Mouse (Mus musculus) midbrain, postnatal 0 days (tissue): ENCODE results near the gene Dhx16. TPM values are rescaled to one million over a fixed set of nuclear protein-coding genes. Genes with fewer than 3 reads are reported as not detected.

Experiments used
- ATAC-seq: fragments of 200-750 bp; cut with Nextera tagmentation; 2 replicates; pipeline ENCODE4 v1.8.0; 2017; ENCODE audit warnings: moderate number of reproducible peaks, mild to moderate bottlenecking, moderate TSS enrichment, moderate library complexity; ENCODE audit not compliant: low FRiP score
- DNase-seq: peaks from one replicate; pipeline ENCODE4 v3.0.0-alpha.2; 2015; ENCODE audit warnings: low spot score
- H3K27ac ChIP-seq: fragments of 300-500 bp; sonication (generic); 2 replicates; pipeline ENCODE4 v1.5.1; 2014; ENCODE audit warnings: low read depth, mild to moderate bottlenecking, low read length, mixed read lengths
- H3K27me3 ChIP-seq: fragments of 300-500 bp; sonication (generic); 2 replicates; pipeline ENCODE4 v1.6.1; 2014; ENCODE audit warnings: low read length, control low read depth, mixed read lengths; ENCODE audit not compliant: insufficient read depth
- H3K36me3 ChIP-seq: fragments of 300-500 bp; sonication (generic); 2 replicates; pipeline ENCODE4 v1.6.1; 2014; ENCODE audit warnings: low read length, control low read depth, mixed read lengths; ENCODE audit not compliant: insufficient read depth
- H3K4me1 ChIP-seq: fragments of 300-500 bp; sonication (generic); 2 replicates; pipeline ENCODE4 v1.6.1; 2014; ENCODE audit warnings: mild to moderate bottlenecking, control low read depth, antibody characterized with exemption, low read length, mixed read lengths; ENCODE audit not compliant: insufficient read depth
- H3K4me2 ChIP-seq: fragments of 300-500 bp; sonication (generic); 2 replicates; pipeline ENCODE4 v1.6.1; 2014; ENCODE audit warnings: low read depth, mild to moderate bottlenecking, low read length, mixed read lengths; ENCODE audit not compliant: poor library complexity, severe bottlenecking
- H3K4me3 ChIP-seq: fragments of 300-500 bp; sonication (generic); 2 replicates; pipeline ENCODE4 v1.5.1; 2014; ENCODE audit warnings: low read depth, mild to moderate bottlenecking, low read length, moderate library complexity
- H3K9ac ChIP-seq: fragments of 300-500 bp; sonication (generic); replicated peaks from 2 replicates; pipeline ENCODE4 v1.6.1; 2014; ENCODE audit warnings: mild to moderate bottlenecking, low read length, moderate library complexity, mixed read lengths; ENCODE audit not compliant: poor library complexity, severe bottlenecking
- H3K9me3 ChIP-seq: fragments of 300-500 bp; sonication (generic); 2 replicates; pipeline ENCODE4 v1.6.1; 2016; ENCODE audit warnings: low read length, control low read depth
- CTCF ChIP-seq: IDR thresholded peaks from 2 replicates; pipeline ENCODE4 v1.5.1; 2016; ENCODE audit warnings: antibody characterized with exemption, mild to moderate bottlenecking
- WGBS: fragments of 180-500 bp; shearing (Covaris S2); extraction: QIAGEN DNeasy Blood & Tissue Kit; methylation state at CpG from one replicate; pipeline ENCODE4 v1.1.7; 2014; 5-methylcytosine and 5-hydroxymethylcytosine counted together
- polyA plus RNA-seq: library from polyadenylated mRNA; unstranded; fragments of >200 nt; fragmentation: Nextera tagmentation; extraction: Ambion mirVana; gene quantifications from 2 replicates; pipeline ENCODE4 v1.2.1, GENCODE M21; 2015
- total RNA-seq: library from RNA; depleted of rRNA; stranded (reverse); fragments of >200 nt; gene quantifications from 2 replicates; pipeline ENCODE4 v1.2.3, GENCODE M21; 2014

The Dhx16 gene
- total and polyA plus RNA-seq, 2 experiments from 2014 or later = 25.1 to 26.7 TPM

- ATAC-seq (no peak), DNase-seq (no peak)
- no peak overlapping the region for H3K9ac ChIP-seq
- no peak overlapping the region for H3K27ac ChIP-seq
- H3K36me3 ChIP-seq = peaks cover 4% of the 10 kb centered on the region; the same call in 1 of the 2 replicates
- no peaks in the 10 kb centered on the region for H3K27me3 ChIP-seq
- H3K4me2 ChIP-seq = no peak overlapping the region
- H3K4me3 ChIP-seq = no peak overlapping the region
- H3K9me3 ChIP-seq = no peaks in the 10 kb centered on the region
- TF ChIP-seq CTCF = no peak
- WGBS = 89% methylated on average over 6 of the region's 6 CpGs
- H3K4me1 ChIP-seq = peaks cover 13% of the 10 kb centered on the region; the same call in 1 of the 2 replicates
These were observed 4.9 kb upstream of the Dhx16 start for GRCm38 (mm10) chr17:35874721-35875120.

- 95% methylated on average over 17 of the region's 17 CpGs for WGBS
These were observed 3.3 kb downstream of the Dhx16 start for GRCm38 (mm10) chr17:35882924-35883323.

GRCm38 (mm10) chr17:35883777-35884176, 4.2 kb downstream of the Dhx16 start:
- no peak for TF ChIP-seq CTCF
- Histone ChIP-seq H3K27ac (no peak overlapping the region), H3K4me3 (no peak overlapping the region), H3K36me3 (peaks cover 65% of the 10 kb centered on the region), H3K9me3 (no peaks in the 10 kb centered on the region), H3K9ac (no peak overlapping the region), H3K27me3 (no peaks in the 10 kb centered on the region), H3K4me2 (no peak overlapping the region), H3K4me1 (peaks cover 3% of the 10 kb centered on the region; the same call in 1 of the 2 replicates)
- DNase-seq = no peak
- ATAC-seq = no peak
- WGBS = 98% methylated on average over 14 of the region's 14 CpGs

More at GRCm38 (mm10) chr17:35882924-35883323, 3.3 kb downstream of the Dhx16 start:
- H3K27me3 ChIP-seq = no peaks in the 10 kb centered on the region
- DNase-seq (no peak), ATAC-seq (no peak)
- H3K4me2 ChIP-seq = no peak overlapping the region
- TF ChIP-seq CTCF = no peak
- H3K9ac ChIP-seq = no peak overlapping the region
- H3K27ac ChIP-seq = no peak overlapping the region
- no peak overlapping the region for H3K4me3 ChIP-seq
- no peaks in the 10 kb centered on the region for H3K9me3 ChIP-seq
- H3K36me3 ChIP-seq = peaks cover 57% of the 10 kb centered on the region
- peaks cover 3% of the 10 kb centered on the region; the same call in 1 of the 2 replicates for H3K4me1 ChIP-seq

- Histone ChIP-seq H3K9me3 (no peaks in the 10 kb centered on the region), H3K4me2 (no peak overlapping the region), H3K27ac (no peak overlapping the region), H3K36me3 (peaks cover 80% of the 10 kb centered on the region), H3K4me1 (no peaks in the 10 kb centered on the region), H3K27me3 (no peaks in the 10 kb centered on the region), H3K9ac (no peak overlapping the region), H3K4me3 (no peak overlapping the region)
- ATAC-seq (no peak), DNase-seq (no peak)
- no peak for TF ChIP-seq CTCF
- WGBS = 76% methylated on average over 14 of the region's 17 CpGs
These were observed 8.1 kb downstream of the Dhx16 start for GRCm38 (mm10) chr17:35887725-35888124.

GRCm38 (mm10) chr17:35896781-35897643, 17.4 kb downstream of the Dhx16 start, which contains the start of gene 2310061I04Rik:
Gene 2310061I04Rik (minus strand): TSS chr17:35897431.
- peak; percentile 96 for DNase-seq
- H3K27me3 ChIP-seq = no peaks in the 10 kb centered on the region
- H3K4me3 ChIP-seq = peak within 1 kb of the TSS; percentile 85
- peak within 1 kb of the TSS; percentile 98 for H3K4me2 ChIP-seq
- peak within 1 kb of the TSS; percentile 90 for H3K9ac ChIP-seq
- no peaks in the 10 kb centered on the region for H3K9me3 ChIP-seq
- WGBS = under 1% methylated on average over 60 of the region's 86 CpGs
- peak within 1 kb of the TSS; percentile 94 for H3K27ac ChIP-seq
- H3K36me3 ChIP-seq = peaks cover 39% of the 10 kb centered on the region
- 0 out of 2 replicates have a peak, but pooled peaks cover 3% of the 10 kb centered on the region for H3K4me1 ChIP-seq
- TF ChIP-seq CTCF = no peak
- ATAC-seq = peak; percentile 92
